Mouse (Mus musculus): ENCODE results near the gene Edil3. TPM values are rescaled to one million over a fixed set of nuclear protein-coding genes. Genes with fewer than 3 reads are reported as not detected.

The Edil3 gene
- total RNA-seq, 2 experiments from 2014 or later: 0.15 to 0.22 TPM

DNA sequence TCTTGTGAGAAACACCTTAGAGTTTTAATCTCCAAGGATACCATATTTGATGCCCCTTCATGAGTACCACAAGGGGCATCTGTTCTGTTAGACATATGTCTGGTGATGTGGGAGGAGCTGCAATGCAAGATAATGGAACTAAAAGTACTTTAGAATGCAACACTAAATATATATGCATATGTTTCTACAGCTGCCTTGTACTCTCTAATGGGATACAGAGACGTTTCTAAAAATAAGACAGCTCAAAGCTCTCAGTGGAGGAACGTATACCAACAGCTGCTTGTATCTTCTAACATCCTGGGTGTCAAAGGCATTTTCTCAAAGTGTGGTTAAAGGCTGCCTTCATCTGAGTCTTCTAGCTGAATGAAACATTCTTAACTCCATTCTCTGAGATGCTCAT lies 378.0 kb downstream of the Edil3 start:
- intact Hi-C loops (cut with DNase I): no loop called here
- no peak for DNase-seq

DNA sequence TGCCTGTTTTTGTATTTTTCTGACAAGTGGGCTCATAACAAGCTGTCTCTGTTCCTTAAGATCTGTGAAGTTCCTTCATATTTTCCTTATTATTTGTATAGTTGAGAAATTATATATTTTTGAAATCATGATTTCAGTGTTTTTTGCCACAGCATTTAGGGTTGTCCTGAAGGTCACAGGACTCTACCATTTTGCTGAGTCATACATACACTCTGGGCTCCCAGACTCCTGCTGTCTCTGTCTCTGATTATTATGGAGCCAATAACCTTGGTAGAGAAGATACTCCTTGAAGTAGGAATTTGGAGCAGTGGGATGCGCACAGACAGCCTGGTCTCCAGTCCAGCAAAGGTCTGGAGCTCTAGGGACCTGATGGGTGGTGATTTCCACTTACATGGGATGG lies 416.8 kb downstream of the Edil3 start:
- intact Hi-C loops (cut with DNase I): no loop called here

DNA sequence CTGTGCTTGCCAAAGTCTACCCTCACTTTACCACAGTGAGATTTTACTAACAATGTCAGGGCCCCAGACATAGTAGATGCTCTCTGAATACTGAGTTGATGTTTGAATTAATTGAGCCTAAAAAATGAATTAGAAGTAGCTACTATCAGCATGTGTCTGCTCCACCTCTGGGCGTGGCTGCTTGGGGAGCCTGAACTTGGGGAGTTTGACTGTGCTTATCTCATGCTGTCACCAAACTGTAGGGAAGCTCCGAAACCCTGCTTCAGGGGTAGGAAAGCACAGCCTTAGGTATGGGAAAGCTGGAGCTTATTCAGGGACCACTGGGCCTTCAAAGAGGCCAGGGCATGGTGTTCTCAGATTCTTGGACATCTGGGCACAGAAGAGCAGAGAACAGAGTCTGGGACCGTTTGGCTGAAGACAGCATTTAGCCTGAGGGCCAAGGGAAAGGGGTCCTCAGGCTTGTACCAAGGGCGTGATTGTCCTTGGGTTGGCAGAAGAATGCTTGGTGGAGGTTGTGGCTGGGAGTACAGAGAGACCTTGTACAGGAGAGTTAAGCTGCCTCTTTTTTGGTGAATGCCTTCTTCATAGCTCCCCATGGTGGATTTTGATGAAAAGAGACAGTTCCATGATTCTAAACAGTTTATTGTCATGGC lies 432.8 kb downstream of the Edil3 start:
- intact Hi-C loops (cut with DNase I): no loop called here
- no peak for DNase-seq

More for the DNA sequence above, 416.8 kb downstream of the Edil3 start:
- no peak for DNase-seq

DNA sequence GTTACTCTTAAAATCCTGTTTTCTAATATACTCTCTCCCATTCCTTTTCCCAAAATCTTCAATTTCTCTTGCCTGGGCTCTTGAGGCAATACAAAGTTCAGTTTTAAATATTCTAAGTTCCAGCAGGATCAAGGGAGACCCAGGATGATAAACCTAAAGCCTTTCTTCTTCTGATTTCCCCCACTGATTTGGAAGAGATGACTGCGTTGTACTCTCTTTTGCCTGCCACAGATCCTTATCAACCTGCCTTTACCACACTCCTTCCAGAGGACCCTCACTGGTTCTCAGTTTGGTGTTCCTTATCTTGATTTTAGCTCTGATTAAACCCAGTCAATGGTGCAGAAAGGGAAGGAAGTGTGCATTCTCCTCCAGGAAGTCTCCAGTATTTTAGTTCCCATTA lies 435.6 kb downstream of the Edil3 start:
- intact Hi-C loops (cut with DNase I): no loop called here
- DNase-seq: no peak

DNA sequence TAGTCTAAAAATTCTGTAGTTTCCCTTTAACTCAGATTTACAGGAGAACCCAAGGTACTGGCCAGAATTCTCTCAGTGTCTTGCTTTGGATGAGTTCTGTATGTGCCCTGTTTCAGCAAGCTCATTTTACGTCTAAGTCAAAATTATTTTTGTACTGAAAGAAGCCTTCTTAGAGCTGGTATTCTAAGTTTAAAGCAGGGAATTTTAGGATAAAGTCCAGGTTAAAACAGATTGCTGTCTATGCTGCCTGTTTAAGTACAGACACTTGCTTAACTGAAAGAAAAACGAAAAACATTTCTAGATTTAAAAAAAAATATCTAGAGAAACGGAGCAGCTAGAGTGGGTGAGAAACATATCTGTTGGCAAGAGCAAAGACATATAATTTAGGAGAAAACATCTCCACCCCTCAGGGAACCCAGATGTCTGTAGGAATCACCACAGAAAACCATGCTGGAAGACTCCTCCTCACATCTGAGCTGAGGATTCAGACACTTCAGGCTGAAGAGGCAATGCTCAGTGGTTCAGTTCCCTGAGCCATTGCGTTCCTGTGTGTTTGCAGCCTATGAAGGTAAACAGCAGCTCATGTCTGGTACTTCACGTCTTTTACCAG lies 465.5 kb downstream of the Edil3 start:
- intact Hi-C loops (cut with DNase I): no loop called here
- no peak for DNase-seq

DNA sequence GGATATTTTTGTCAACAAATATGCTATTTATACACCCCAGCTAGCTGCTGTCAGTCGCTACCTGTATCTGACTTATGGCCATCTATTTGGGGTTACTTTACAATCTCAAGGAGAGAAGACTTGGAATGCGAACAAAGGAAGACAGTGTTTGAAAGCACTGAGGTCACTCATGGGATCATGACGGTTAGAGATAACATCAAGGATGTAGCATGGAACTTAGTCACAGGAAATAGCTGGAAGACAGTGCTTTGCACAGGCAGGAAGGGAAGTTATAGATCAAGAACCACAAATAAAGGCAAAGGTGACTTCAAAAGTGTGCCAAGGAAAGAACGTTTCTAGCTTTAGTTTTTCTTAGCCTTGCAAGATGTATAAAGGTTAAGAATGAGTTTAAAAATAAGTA lies 466.9 kb downstream of the Edil3 start:
- DNase-seq: no peak
- intact Hi-C loops (cut with DNase I): no loop called here

DNA sequence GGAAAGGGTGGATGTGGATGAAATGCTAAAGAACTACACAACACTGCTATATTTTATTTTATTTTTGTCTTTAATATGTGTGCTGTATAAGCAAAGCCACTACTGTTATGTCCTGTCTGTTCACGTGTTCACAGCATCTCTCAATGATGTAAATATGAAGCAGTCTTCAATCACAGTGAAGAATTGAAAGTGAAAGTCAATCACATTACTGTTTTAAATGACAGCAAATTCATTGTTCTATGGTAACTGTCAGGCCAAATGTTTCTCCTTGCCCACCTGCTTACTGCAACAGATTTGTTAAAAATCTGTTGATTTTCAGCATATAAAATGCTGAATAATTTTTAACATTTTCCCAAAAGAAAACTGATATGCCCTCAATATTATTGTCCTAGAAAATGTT lies 499.9 kb downstream of the Edil3 start:
- no peak for DNase-seq
- intact Hi-C loops (cut with DNase I): no loop called here

DNA sequence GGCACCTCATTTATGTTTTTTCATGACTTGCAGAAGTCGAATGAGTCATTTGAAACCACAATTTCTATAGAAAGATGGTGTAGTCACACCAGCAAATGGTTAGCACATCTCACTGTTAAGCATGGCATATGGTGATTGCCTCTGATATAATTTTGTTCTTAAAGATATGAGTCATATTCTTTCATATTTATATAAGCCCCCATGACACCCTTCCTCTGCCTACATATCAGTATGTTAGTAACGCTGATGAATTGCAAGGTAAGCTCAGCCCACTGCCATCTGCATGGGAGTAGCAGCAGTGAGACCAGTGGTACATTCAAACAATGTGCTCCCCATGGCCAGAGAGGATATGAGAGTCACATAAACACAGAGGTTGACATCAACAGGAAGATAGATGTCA lies 503.0 kb downstream of the Edil3 start:
- intact Hi-C loops (cut with DNase I): no loop called here
- no peak for DNase-seq

DNA sequence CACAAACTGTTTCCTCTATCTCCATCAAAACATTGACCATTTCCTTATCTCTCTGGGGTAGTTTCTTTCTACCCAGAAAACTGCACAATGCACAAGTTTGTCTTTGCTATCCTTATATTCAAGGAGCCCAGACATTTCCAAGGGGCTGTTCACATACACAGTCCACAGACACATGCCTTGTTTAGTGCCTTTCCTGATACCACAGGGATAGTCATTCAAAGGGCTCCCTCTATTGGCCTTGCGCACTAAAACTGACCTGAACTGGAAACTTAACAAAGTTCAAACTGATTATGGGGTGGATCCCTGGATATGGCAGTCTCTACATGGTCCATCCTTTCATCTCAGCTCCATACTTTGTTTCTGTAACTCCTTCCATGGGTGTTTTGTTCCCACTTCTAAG lies 513.2 kb downstream of the Edil3 start:
- peak in 1 of 2 experiments; percentile 5 for DNase-seq
- intact Hi-C loops (cut with DNase I): no loop called here

DNA sequence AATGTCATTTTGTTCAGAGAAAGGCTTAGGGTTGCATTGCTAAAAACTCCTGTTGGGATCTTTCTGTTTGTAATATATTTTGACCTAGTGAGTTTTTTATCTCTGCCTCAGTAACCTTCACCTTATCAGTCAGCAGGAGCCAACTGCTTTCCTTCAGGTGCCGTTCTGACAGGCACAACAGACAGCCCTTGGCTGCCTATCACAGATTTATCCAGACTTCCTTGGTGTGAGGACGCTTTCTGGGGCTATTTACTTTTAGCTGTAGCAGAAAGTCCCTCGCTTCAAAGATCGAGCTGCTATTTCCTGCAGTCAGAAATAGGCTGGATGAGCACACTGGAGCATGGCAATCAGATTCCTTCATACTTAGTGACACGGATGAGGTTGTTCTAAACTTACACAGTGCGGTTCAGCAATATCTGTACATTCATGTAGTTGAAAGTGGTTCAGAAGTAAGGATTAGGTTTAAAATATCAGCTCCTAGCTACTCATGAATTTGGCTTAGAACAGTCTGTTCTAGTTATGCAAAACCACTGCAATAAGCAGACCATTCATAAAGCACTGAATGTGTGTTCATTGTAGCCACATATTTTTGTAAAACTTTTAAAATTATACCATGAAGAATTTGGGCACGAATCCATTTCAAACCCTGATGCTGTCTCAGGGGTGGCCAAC lies 514.8 kb downstream of the Edil3 start:
- intact Hi-C loops (cut with DNase I): no loop called here
- no peak for DNase-seq

DNA sequence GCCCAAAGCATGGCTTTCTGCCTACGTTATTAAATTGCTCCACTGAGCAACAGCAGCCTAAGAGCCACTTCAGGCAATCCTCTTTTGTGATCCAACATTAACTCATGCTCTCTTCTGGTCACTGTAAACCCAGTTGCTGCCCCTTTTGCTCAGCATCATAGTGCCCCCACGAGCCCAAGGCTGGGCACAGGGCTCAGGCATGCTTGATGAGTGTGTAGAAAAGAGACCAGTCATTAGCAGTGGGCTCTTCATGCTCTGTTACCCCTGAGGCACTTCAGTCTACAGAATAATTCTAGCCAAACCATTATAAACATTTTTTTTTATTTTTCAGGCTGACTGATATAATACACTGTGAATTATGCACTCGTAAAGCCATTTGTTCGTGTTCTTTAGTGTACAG lies 517.8 kb downstream of the Edil3 start:
- intact Hi-C loops (cut with DNase I): no loop called here

DNA sequence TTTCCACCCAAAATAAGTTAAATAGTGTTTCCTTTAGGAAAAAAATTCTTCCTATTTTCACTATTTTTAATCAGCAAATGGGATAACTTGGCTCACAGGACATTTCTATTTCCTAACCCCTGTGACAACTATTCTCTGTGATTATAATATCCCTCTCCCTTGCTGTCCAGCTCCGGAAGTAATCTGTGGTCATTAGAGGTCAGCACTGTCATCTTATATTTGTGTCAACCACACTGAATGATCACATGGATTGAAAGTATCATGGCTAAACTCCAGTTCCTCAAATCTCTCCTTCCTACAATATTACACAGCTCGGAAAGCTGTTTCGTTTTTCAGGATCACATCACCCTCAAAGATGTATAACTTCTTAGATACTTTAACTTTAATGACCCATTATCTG lies 518.5 kb downstream of the Edil3 start:
- DNase-seq: no peak
- intact Hi-C loops (cut with DNase I): no loop called here

More for the DNA sequence above, 517.8 kb downstream of the Edil3 start:
- DNase-seq: no peak

DNA sequence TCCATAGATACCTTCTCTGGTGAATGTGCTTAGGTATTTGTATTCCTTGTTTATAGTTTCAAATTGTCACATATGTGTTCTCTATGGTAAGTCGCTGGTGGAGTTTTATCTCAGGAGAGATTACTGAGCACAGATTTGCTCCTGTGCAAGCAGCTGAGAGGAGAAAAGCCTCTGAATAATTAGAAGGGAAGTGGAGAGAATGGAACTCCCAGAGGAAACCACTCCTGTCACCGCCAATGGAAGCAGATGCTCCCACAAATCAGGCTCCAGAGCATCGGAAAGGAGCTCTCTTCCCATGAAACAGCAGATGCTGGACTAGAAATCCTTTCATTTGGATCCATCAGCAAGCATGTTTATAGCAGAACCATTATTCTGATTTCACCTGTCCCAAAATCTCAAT lies 534.0 kb downstream of the Edil3 start:
- intact Hi-C loops (cut with DNase I): no loop called here
- no peak for DNase-seq

DNA sequence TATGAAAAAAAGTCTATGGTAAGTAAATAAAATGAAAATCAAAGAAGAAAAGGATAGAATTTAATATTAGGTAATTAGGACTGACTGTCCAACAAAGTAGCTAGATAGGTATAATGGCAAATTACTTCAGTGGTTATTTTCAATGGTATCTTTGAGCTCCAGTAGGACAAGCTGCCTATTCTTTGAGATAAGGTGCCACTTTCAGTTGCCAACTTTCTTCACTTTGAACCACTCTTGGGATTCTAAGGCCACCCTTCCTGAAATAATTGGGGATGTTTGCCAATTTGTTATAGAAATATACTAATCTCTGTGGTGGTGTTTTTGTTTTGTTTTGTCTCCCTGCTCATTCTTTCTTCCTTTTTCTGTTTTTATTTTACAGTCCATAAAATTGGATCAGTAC lies 537.1 kb downstream of the Edil3 start:
- intact Hi-C loops (cut with DNase I): no loop called here

DNA sequence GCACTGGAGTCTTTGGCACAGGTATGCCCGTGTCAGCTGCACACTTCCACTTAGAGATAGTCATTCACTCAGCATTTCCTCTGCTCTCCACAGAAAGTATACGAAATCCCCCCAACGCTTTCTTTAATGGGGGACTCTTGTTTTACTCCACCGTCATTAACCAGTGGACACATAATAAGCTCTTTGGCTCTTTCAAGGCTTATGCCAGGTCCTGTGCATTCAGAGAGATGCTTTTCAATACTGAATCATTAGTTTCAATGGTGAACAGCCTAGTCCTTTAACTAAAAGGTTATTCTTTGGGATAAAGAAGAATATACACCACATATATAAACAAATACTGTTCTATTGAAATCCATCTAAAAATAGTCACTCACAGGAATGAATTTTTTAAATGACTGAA lies 541.0 kb downstream of the Edil3 start:
- intact Hi-C loops (cut with DNase I): no loop called here
- no peak for DNase-seq

More for the DNA sequence above, 537.1 kb downstream of the Edil3 start:
- no peak for DNase-seq

DNA sequence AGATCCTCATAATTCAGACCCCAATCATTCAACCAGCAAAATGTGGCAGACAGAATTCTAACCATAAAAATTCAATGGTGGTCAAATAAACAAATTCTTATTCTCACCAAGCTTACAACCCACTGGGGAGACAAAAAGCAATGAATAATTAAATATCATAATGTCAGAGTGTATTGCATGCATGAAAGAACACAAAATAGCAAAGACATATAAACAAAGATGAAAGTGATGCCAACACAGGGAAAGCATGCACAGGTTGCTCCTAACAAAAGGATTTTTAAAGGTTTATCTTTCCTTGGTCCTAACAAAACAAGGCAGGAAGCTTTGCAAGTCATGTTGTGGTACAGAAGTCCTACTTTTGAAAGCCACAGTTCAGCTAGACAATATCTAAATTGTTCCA lies 550.0 kb downstream of the Edil3 start:
- intact Hi-C loops (cut with DNase I): no loop called here
- DNase-seq: no peak

DNA sequence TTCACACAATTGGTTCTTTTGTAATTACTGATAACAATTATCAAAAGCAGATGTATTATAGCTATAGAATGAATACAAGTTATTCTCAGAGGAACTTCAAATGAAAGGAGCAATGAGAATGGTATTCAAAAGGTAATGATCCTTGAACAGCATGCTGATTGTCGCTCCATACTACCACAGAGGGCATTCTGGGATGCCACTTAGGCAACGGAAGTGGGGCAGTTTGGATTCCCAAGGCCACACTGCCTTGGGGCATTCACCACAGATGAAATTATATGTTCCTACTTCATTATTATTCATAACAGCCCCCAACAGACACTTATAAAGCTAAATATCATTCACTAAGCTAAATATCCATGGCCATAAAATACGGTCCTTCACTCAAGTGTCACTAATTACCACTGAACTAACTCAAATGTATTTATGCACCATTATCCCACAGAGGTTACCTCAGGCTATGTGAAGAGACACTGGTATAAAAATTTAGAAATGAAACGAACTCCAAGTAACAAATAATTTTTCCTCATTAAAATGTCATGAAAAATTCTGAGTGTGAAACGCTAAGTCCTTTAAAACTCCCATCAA lies 550.5 kb downstream of the Edil3 start:
- intact Hi-C loops (cut with DNase I): no loop called here
- DNase-seq: no peak
